Mouse (Mus musculus): ENCODE measurements around the gene Col11a2. TPM values are rescaled to one million over a fixed set of nuclear protein-coding genes. Genes with fewer than 3 reads are reported as not detected.

Gene Col11a2
- polyA plus RNA-seq, 1 experiment from 2014 or later, result 1.5 TPM

DNA sequence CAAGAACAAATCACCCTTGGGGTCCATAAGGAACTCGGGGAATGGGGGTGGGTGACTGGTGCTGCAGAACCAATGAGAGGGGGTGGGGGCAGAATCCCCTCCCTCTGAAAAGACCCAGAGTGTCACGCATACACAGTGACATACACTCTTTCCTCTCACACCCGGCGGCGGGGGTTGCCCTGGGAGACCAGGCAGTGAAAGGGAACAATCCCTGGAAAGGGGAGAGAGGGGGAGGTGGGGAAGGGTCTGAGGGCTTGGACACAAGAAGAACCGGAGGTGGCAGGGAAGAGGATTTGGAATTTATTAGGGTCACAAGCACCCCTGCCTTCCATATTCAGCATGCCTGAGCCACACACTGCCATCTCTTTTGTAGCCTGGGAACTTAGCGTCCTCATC lies 13.5 kb upstream of the Col11a2 start:
- no peak for DNase-seq (ENCODE audit: low spot score)

DNA sequence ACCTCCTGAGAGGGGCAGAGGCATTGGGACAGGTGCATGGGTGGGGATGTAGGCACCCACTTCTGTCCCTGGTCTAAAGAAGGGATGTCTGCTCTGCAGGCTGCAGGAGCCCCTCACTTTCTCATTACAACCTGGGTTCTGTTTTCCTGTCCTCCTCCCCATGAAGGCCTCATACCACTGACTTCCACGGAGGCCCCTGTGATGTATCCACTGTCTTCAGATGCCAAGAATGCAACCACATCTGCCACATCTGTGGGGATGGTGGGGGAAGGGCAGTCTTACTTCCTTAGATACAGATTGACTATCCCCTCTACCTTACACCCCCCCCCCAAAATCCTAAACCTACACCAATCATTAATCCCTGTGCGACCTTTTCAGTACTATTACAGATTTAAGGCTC lies 13.0 kb upstream of the Col11a2 start:
- DNase-seq (ENCODE audit: low spot score), result peak; percentile 44

DNA sequence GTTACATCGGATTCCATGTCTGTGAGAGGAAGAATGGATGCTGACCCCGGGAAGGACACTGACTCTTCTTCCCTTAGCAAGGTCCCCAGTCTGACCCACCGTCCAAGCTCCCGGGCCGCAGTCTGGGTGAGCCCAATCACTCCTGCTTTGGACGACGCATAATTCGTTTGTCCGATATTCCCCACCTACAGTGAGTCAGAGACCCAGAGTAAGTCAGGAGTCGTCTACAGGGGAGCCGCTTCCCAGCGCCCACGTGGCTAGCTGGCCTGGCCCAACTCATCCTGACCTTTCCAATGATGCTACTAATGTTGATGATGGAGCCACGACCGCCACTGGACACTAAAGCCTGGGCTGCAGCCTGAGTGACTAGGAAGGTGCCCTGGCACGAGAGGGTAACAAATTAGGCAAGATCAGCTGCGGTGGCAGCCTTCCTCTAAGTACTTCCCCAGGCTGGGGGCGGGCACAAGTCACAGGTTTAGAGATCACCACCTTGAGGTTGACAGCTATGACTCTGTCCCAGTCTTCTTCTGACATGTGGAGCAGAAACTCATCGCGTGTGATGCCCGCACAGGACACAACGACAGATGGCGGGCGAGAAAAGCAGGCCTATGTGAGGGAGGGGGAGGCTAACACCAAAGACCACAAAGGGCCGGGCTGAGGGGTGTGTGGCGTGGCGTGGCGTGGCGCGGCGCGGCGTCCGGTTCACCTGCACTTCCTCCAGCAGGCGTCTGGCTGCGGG lies 12.2 kb upstream of the Col11a2 start:
- peak; percentile 69 for DNase-seq (ENCODE audit: low spot score)

DNA sequence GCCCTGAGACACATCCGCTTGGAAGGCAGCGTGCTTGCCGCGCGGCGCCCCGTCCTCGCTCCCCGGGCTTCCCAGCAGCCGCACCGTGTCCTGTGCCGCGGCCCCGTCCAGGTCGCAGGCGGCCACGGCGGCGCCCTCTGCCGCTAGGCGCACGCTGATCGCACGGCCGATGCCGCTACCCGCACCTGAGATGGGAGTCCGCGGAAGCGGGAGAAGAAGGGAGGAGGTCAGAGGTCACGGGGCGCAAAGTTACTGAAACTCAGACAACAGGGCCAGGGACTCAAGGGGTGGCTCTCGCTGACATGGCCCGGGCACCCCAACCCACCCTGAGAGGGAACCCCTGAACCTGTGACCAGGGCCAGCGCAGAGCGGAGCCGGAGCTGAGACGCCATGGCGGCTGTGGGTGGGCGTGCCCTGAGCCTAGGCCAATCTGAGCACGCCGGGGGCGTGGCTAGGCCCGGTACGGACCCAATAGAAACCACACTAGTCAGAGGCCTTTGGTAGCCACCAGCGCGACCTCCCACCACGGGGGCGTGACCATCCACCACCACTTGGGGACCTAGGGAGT lies 11.5 kb upstream of the Col11a2 start, which contains the start of gene H2-Ke6:
Gene H2-Ke6 (minus strand): TSS at position 405 of the 568 bp plus-strand sequence.
- peak; percentile 92 for DNase-seq (ENCODE audit: low spot score)

DNA sequence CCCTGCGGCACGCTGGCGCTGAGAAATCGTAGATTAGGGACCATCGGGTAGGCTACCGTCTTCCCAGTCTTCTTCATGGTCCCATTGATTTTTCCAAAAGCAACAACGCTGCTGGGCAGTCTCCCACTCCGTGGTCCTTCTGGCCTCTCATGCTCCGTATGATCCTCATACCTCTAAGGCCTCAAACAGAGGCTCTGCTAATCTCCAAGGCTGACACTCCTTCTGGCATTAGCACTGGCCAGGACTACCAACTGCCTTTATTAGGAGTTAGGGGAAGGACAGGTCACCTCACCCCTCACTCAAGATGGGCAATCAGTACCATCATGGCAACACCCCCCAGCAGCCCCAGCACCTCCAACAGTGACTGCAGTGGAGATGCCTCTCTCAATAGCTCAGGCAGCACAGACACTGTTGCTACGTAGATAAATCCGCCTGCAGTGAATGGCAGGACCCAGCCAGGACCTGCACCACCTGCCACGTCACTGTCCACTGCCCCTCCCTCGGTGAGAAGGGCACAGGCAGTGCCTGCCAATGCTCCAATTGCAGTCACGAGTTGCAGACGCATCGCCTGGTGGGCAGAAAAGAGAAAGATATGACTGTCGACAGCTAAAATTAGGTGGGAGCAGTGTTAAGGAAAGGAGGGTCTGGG lies 10.6 kb upstream of the Col11a2 start:
- no peak for DNase-seq (ENCODE audit: low spot score)

DNA sequence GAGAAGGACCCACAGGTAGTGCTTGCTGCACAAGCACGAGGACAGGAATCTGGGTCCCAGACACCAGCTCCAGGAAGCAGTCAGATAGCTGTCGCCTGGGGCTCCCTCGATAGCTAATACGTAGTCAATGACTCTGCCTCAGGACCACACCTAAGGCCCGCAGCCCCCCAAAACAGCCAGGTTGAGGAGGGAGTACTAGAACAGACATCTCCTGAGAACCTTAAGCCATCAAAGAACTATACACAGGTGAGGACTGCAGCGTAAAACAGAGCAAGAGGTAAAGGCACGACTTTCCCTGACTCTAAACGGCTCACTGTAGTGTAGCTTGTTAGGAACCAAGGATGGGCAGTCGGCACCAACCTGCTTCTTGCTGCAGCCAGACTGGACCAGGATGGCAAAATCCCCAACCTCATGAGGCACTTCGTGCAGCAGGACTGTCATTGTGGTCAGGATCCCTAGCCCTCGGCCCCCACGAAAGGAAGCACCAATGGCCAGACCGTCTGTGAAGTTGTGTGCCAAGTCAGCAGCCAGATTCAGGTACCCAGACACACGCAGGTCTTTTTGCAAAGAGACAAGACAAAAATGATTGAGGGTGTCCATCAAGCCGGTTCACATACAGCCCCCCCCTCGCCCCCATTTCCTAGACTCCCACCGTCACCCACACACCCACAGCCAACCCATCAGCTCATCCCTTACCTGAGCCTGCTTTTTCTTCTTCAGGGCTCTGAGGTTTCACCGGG lies 9.9 kb upstream of the Col11a2 start:
- DNase-seq (ENCODE audit: low spot score), result no peak

DNA sequence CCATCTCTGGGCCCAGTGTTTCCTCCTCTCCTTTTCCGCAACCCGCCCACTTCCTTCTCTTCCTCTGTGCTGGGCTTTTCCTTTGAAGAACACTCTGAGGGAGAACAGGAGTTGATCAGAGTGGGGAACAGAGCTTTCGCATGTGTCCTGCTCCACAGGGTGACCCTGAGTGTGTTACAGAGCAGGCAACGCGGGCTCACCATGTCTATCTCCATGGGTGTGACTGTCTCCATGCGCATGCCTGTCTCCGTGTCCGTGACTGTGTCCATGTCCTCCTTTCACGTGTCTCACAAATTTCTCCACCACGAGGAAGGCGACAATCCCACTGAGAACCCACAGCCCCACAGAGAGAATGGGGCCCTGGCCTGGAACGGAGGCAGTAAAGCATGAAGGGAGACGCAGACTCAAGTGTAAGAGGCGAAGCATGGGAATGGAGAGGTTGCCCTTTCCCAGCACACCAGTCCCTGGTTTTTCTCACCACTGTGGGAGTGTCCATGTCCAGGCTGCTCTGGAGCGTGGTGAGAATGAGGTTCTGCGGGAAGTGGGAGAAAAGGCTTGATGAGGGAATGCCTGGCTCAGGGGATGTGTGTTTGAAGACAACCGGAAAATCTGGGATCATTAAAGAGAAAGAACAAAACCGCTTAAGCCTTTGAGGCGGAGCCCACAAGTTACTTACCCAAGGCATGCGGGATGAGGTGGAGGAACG lies 9.2 kb upstream of the Col11a2 start:
- no peak for DNase-seq (ENCODE audit: low spot score)

DNA sequence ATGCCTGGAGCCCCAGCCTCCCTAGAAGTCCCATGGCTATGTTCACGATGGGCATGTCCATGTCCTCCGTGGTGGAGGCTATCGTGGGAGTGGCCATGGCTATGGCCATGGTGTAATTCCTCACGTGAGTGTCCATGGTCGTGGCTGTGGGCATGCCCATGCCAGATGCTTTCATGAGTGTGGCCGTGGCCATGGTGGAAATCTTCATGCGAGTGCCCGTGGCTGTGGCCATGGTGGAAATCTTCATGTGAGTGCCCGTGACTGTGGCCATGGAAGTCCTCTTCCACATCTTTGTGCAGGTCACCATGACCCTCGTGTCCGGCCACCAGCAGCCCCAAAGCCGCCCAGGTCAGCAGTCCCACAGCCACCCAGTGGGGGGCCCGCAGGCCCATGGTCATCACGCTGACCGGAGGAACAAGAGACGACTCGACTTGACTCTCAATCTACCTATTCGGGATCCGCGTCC lies 8.3 kb upstream of the Col11a2 start:
- peak; percentile 15 for DNase-seq (ENCODE audit: low spot score)

DNA sequence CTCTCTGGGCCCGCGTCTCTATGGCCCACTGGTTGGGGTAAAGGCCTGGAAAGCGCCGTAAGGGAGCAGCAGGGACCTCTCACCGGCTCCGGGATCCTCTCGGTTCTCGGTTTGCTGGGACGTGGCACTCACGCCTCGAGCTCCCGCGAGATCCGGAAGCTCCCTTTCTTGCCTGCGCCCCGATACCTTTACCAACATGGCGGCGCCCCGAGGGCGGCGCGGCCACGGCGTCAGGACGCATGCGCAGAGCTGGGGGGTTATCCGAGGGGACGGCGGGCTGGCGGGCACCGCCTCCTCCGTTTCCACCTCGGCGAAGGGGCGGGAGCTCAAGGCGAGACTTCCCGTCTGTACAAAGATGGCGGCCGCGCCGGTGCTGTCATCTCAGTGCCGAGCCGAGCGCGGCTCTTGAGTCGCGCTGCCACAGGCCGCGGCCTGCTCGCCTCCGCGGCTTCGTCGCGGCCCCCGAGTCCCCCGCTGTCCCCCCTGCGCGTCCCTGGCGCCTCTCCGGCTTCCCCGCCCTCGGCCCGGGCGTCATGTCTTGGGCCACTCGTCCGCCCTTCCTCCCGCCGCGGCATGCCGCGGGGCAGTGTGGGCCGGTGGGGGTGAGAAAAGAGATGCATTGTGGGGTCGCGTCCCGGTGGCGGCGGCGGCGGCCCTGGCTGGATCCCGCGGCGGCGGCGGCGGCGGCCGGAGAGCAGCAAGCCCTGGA lies 7.6 kb upstream of the Col11a2 start, which contains the start of the genes Slc39a7 and Rxrb:
Gene Slc39a7 (minus strand): TSS at position 218 of the 709 bp plus-strand sequence.
Gene Rxrb (plus strand): TSS at position 348 of the 709 bp plus-strand sequence.
- DNase-seq (ENCODE audit: low spot score), result peak; percentile 99

DNA sequence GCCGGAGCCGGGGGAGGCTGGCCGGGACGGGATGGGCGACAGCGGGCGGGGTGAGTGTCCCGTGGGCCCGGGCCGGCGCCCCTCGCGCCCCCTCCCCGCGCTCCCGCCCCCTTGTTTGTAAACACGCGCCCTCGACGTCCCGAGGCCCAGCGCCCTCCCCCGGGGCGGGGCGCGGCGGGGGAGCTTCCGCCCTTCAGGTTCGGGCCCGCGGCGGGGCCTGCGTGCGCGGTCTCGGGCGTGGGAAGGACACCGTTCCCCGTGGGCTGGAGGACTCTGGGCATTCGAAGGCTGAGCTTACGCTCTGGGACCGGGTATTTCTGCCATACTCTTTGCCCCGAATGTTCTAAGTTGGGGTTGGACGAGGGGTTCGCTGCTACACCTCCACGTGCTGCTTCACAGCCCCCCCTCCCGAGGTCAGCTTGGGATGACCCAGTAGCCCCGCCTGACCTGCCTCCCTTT lies 7.0 kb upstream of the Col11a2 start:
- DNase-seq (ENCODE audit: low spot score), result peak; percentile 80

DNA sequence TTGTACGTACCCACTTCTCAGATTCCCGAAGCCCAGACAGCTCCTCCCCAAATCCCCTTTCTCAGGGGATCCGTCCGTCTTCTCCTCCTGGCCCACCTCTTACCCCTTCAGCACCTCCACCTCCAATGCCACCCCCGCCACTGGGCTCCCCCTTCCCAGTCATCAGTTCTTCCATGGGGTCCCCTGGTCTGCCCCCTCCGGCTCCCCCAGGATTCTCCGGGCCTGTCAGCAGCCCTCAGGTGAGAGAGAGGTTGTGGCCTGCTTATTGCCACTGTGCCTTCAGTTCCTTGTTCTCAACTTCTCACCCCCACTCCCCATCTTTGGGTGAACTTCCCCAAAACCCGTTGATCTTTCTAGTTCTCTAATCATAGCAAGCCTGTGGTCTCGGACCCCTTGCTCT lies 6.4 kb upstream of the Col11a2 start:
- no peak for DNase-seq (ENCODE audit: low spot score)

DNA sequence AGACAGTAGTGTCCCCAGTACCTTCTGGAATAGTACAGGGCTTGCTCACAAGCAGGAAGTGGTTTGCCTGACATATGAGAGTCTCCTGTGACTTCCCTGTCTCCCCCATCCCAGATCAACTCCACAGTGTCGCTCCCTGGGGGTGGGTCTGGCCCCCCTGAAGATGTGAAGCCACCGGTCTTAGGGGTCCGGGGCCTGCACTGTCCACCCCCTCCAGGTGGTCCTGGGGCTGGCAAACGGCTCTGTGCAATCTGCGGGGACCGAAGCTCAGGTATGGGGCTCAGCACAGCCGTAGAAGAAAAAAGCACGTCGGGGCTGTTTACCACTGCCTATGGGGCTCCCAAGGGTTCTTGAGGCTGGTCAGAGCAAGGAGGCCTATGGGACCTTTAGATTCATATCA lies 5.8 kb upstream of the Col11a2 start:
- DNase-seq (ENCODE audit: low spot score), result no peak

DNA sequence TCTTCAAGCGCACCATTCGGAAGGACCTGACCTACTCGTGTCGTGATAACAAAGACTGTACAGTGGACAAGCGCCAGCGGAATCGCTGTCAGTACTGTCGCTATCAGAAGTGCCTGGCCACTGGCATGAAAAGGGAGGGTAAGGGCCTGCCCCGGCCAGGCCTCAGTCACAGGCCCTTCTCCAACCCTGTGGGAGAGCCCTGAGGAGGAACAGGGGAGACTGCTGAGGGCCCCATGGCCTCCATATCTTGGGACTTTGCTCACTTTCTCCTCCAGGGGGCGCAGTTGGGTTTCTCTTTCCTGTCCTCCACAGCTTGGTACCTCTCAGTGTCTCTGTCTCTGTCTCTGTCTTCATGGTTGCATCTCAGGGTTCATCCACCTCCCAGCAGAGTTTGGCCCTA lies 5.2 kb upstream of the Col11a2 start:
- peak; percentile 77 for DNase-seq (ENCODE audit: low spot score)

DNA sequence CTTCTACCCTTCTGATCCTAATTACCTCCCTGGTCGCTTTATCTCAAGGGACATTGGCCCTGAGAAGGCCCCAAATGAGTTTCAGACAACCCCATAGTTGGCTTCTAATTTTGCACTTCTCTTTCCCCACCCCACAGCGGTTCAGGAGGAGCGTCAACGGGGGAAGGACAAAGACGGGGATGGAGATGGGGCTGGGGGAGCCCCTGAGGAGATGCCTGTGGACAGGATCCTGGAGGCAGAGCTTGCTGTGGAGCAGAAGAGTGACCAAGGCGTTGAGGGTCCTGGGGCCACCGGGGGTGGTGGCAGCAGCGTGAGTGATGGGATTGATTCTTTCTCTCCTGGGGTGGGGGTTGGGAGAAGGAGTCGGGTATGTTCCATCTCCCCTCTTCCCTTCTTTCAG lies 3.7 kb upstream of the Col11a2 start:
- no peak for DNase-seq (ENCODE audit: low spot score)

DNA sequence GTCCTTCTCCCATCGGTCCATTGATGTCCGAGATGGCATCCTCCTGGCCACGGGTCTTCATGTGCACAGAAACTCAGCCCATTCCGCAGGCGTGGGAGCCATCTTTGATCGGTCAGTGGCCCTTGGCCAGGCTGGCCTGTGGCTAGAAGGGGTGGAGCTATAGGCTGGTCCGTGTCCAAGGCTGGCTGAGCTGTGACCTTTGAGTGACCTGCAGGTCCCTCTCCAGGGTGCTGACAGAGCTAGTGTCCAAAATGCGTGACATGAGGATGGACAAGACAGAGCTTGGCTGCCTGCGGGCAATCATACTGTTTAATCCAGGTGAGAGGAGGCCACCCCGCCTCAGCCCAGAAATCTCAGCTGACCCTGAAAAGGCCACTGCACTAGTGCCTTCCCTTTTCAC lies 2.6 kb upstream of the Col11a2 start:
- DNase-seq (ENCODE audit: low spot score), result no peak

DNA sequence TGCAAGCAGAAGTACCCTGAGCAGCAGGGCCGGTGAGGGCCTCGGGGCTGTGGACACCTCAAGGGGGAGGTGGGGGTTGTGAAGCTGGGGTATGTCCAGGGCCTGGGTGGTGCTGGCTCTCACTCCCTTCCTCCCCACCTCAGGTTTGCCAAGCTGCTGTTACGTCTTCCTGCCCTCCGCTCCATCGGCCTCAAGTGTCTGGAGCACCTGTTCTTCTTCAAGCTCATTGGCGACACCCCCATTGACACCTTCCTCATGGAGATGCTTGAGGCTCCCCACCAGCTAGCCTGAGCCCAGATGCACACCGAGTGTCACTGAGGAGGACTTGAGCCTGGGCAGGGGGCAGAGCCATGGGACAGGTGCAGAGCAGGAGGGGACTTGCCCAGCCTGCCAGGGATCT lies 2.0 kb upstream of the Col11a2 start:
- no peak for DNase-seq (ENCODE audit: low spot score)

DNA sequence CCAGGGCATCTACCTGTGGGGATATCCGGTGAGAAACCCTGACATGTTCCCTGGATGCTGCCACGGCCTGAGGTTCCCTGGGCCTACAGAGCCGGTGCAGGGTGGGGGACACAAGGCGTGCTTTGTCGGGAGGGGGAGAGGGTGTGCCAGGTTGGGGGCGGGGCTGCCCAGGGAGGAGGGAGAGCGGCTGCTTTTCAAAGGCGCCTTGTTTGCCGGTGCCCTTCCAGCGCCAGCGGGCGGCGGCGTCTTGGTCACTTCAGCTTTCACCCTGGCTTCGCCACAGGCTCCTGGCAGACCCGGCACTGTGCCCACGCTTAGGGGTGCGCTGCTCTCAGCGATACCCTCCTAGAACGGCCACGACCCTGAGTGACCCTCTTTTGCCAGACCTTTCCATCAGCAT lies 797 bp upstream of the Col11a2 start:
- no peak for DNase-seq (ENCODE audit: low spot score)

DNA sequence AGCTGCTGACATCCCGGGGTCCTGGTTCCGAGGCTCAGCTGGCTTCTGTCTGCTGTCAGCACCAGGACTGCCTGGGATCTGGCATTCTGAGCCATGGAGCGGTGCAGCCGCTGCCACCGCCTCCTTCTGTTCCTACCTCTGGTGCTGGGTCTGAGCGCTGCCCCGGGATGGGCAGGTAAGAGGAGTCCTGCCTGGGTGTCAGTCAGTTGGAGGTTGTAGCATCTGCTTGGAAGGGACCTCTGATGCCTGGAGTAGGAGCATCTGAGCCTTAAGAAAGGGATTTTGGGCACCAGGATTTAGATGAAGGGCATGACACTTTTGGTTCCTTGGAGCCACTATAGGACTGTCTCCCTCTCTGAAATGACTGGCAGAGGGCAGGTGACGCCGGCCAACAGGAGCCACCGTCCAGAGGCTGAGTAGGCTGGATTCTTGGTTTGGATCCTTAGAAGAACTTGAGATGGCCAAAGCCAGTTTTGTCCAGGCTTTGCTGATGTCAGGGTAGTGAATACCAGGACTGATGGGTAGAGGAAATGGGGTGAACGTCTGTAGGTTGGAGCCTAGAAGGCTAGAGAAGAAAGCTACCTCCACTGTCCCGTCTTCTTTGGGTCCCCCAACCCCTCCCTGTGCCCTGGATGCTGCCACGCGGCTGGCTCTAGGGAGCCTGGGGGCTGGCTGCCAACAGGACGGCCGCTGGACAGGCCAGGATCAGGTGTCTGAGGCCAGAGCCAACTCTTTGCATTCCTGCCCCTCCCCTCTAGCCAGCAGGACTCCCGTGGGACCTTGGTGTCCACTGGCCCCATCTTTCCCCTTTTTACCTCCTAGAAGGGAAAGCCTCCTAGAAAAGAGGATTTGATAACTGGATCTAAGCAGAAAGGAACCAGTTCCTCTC lies 569 bp downstream of the Col11a2 start:
- DNase-seq (ENCODE audit: low spot score), result no peak

DNA sequence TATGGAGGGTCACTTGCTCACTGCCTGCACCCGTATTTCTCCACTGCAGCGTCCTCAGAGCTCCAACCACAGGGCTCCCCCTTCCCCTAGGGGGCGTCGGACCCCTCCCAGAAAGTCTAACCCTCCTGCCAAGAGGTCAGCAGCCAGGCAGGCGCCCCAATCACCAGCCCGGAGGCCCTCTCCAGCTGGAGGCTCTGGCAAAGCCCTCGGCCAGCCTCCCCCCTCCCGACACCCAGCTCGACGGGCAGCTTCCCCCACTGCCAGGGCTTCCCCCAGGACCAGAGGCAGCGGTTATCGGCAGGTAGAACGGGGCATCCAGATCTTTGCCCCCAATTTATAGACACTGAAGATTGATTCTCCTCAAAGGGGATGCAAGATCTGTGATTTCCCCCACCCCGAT lies 6.7 kb downstream of the Col11a2 start:
- no peak for DNase-seq (ENCODE audit: low spot score)
